Mouse (Mus musculus) lung, embryonic 14.5 days (tissue): Measurements from ENCODE around the gene Tmeff1. TPM values are rescaled to one million over a fixed set of nuclear protein-coding genes. Genes with fewer than 3 reads are reported as not detected.

Experiments used
- ATAC-seq: fragments of 200-750 bp; cut with Nextera tagmentation; 2 replicates; pipeline ENCODE4 v1.8.0; 2017; ENCODE audit warnings: mild to moderate bottlenecking, moderate TSS enrichment, moderate library complexity; ENCODE audit not compliant: insufficient read depth
- DNase-seq: peaks from one replicate; pipeline ENCODE4 v3.0.0-alpha.2; 2015
- H3K27ac ChIP-seq: fragments of 300-500 bp; sonication (generic); 2 replicates; pipeline ENCODE4 v1.5.1; 2014; ENCODE audit warnings: low read depth, mild to moderate bottlenecking, moderate library complexity
- H3K27me3 ChIP-seq: fragments of 300-500 bp; sonication (generic); 2 replicates; pipeline ENCODE4 v1.6.1; 2014; ENCODE audit warnings: low read length, control low read depth; ENCODE audit not compliant: insufficient read depth
- H3K36me3 ChIP-seq: fragments of 300-500 bp; sonication (generic); 2 replicates; pipeline ENCODE4 v1.6.1; 2014; ENCODE audit warnings: control low read depth; ENCODE audit not compliant: insufficient read depth
- H3K4me1 ChIP-seq: fragments of 300-500 bp; sonication (generic); 2 replicates; pipeline ENCODE4 v1.6.1; 2014; ENCODE audit warnings: antibody characterized with exemption, control low read depth; ENCODE audit not compliant: insufficient read depth
- H3K4me2 ChIP-seq: fragments of 300-500 bp; sonication (generic); 2 replicates; pipeline ENCODE4 v1.6.1; 2014; ENCODE audit warnings: mild to moderate bottlenecking
- H3K4me3 ChIP-seq: fragments of 300-500 bp; sonication (generic); 2 replicates; pipeline ENCODE4 v1.5.1; 2014; ENCODE audit warnings: low read depth, low read length
- H3K9ac ChIP-seq: fragments of 300-500 bp; sonication (generic); 2 replicates; pipeline ENCODE4 v1.6.1; 2014
- H3K9me3 ChIP-seq: fragments of 300-500 bp; sonication (generic); 2 replicates; pipeline ENCODE4 v1.6.1; 2016; ENCODE audit warnings: low read depth, low read length, control low read depth
- CTCF ChIP-seq: IDR thresholded peaks from 2 replicates; pipeline ENCODE4 v1.5.1; 2016; ENCODE audit warnings: antibody characterized with exemption, low read depth
- WGBS: fragments of 180-500 bp; shearing (Covaris S2); extraction: QIAGEN DNeasy Blood & Tissue Kit; methylation state at CpG from one replicate; pipeline ENCODE4 v1.1.7; 2014; 5-methylcytosine and 5-hydroxymethylcytosine counted together
- polyA plus RNA-seq: library from polyadenylated mRNA; unstranded; fragments of >200 nt; fragmentation: Nextera tagmentation; extraction: Ambion mirVana; gene quantifications from 2 replicates; pipeline ENCODE4 v1.2.1, GENCODE M21; 2014

Gene Tmeff1
- polyA plus RNA-seq, 1 experiment from 2014 or later: 84.0 TPM

DNA sequence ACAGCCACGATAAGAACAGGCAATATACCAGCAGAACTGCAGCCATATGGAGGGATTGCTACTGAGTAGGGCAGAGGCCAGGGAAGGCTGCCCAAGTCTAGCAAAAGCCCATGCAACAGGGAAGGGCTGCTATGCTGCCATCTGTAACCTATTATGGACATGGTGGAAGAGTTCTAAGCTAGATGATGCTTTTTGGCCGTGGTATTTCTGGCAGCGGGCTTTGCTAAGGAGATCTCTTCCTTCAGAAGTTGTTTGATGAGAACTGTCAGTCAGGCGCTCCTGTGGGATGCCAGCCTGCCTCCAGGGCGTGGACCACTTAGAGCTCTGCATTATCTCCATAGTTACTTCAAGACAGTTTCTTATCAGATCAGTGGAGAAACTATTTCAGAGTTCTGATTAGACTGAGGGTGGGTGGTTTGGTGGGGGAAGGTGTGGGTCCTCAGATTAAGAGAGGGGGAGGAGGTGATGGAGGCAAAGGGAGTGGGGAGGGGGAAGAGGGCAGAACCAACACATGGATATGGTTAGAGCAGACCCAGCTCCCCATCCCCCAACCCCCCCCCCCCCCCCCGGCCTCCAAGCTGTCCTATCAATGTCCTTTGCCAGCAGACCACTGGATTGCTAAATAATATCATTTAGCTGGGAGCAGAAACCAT, 36.5 kb upstream of the Tmeff1 start:
- DNase-seq: no peak
- Histone ChIP-seq H3K36me3 (peaks cover 14% of the 10 kb centered on the region; the same call in 1 of the 2 replicates), H3K27me3 (no peaks in the 10 kb centered on the region), H3K9me3 (no peaks in the 10 kb centered on the region), H3K27ac (no peak overlapping the region), H3K9ac (no peak overlapping the region), H3K4me1 (peaks cover 9% of the 10 kb centered on the region; the same call in 1 of the 2 replicates), H3K4me2 (no peak overlapping the region), H3K4me3 (no peak overlapping the region)
- no peak for ATAC-seq
- TF ChIP-seq CTCF: no peak
- 36% methylated on average over 5 of the region's 6 CpGs for WGBS

DNA sequence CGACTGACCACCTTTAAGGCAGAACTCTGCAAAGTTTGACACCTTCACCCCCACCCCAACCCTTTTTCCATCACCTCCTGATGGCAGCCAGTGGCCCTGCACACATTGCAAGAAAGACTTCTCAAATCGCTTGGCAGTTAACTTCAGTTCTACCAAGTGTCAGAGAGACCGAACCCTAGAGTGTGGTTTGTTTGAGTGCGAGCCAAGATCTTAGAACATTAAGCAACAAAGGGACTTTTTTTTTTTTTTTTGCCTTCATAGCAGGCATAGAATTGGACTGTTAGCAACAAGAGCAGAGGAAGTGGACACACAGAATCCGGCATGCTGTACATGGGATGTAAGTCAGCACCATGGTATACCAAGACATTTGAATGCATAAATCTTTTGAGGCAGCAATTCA, 35.3 kb upstream of the Tmeff1 start:
- peak; percentile 74 for DNase-seq
- Histone ChIP-seq H3K9ac (no peak overlapping the region), H3K4me1 (peaks cover 9% of the 10 kb centered on the region; the same call in 1 of the 2 replicates), H3K27me3 (no peaks in the 10 kb centered on the region), H3K27ac (no peak overlapping the region), H3K4me2 (no peak overlapping the region), H3K36me3 (peaks cover 21% of the 10 kb centered on the region; the same call in 1 of the 2 replicates), H3K4me3 (no peak overlapping the region), H3K9me3 (no peaks in the 10 kb centered on the region)
- ATAC-seq: no peak
- 51% methylated on average over 5 of the region's 5 CpGs for WGBS
- no peak for TF ChIP-seq CTCF

DNA sequence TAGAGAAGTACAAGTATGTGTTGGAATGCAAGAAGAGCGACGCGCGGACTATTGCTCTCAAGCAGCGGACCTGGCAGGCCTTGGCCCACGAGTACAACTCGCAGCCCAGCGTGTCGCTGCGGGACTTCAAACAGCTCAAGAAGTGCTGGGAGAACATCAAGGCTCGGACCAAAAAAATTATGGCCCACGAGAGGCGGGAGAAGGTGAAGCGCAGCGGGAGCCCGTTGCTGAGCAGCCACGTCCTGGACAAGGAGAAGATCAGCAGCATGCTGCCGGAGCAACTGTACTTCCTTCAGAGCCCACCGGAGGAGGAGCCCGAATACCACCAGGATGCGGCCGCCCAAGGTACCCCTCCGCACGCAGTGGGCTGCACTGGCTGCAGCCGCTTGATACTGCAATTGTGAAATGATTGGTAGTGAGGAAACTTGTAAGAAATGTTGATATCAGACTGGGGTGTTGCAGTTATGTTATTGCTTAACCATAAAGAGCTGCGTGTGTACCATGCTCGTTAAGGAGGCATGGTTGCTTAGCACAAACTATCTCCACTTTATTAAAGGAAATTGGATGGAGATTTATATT, 32.4 kb upstream of the Tmeff1 start:
- peaks cover 9% of the 10 kb centered on the region; the same call in 1 of the 2 replicates for H3K4me1 ChIP-seq
- no peak overlapping the region for H3K27ac ChIP-seq
- no peak overlapping the region for H3K9ac ChIP-seq
- peaks cover 34% of the 10 kb centered on the region; the same call in 1 of the 2 replicates for H3K36me3 ChIP-seq
- no peaks in the 10 kb centered on the region for H3K9me3 ChIP-seq
- H3K4me3 ChIP-seq: no peak overlapping the region
- H3K4me2 ChIP-seq: no peak overlapping the region
- no peak for DNase-seq
- TF ChIP-seq CTCF: no peak
- 93% methylated on average over 27 of the region's 27 CpGs for WGBS
- no peak for ATAC-seq
- H3K27me3 ChIP-seq: no peaks in the 10 kb centered on the region

DNA sequence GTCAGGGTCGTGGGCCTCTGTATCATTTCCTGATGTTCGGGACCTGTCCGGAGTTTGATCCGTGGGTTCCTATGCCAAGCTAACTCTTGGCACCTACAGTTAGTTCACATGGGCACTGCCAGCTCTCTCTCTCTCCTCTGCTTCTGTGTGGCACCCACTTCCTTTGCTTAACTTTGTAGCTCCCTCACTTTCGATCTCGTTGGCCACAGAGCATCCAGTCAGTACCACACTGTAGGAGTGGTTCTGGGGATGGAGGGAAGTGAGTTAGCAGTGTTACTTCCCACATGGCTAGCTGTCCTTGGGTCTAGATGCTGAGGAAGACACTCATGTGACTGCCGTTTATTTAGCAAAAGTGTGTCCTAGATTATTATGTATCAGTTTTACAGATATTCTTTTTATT, 30.8 kb upstream of the Tmeff1 start:
- Histone ChIP-seq H3K9me3 (no peaks in the 10 kb centered on the region), H3K4me2 (no peak overlapping the region), H3K27ac (no peak overlapping the region), H3K36me3 (peaks cover 35% of the 10 kb centered on the region; the same call in 1 of the 2 replicates), H3K4me1 (0 out of 2 replicates have a peak, but pooled peaks cover 3% of the 10 kb centered on the region), H3K4me3 (no peak overlapping the region), H3K27me3 (no peaks in the 10 kb centered on the region), H3K9ac (no peak overlapping the region)
- ATAC-seq: no peak
- no peak for TF ChIP-seq CTCF
- no peak for DNase-seq
- 89% methylated on average over 7 of the region's 7 CpGs for WGBS

DNA sequence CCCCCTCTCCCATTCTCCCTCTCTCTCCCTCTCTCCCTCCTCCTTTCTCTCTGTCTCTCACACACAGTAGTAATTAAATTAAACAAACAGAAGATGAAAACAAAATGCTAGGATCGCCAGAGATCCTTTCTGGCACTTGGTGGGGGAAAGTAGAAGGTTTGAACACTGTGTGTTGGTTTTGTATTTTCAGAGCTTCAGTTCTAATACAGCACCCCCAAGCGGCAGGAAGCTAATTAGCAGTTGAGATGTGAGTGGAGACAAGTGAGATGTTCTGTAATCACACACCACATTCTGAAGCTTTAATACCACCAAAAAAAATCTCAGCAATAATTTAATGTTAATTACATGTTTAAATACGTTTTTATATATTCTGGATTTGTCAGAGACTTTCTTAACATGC, 29.2 kb upstream of the Tmeff1 start:
- Histone ChIP-seq H3K36me3 (peaks cover 47% of the 10 kb centered on the region), H3K9me3 (no peaks in the 10 kb centered on the region), H3K27ac (no peak overlapping the region), H3K4me1 (no peaks in the 10 kb centered on the region), H3K27me3 (no peaks in the 10 kb centered on the region), H3K4me3 (no peak overlapping the region), H3K4me2 (no peak overlapping the region), H3K9ac (no peak overlapping the region)
- peak; percentile 58 for TF ChIP-seq CTCF
- peak; percentile 76 for DNase-seq
- no peak for ATAC-seq
- WGBS: 23% methylated on average over 3 of the region's 3 CpGs

DNA sequence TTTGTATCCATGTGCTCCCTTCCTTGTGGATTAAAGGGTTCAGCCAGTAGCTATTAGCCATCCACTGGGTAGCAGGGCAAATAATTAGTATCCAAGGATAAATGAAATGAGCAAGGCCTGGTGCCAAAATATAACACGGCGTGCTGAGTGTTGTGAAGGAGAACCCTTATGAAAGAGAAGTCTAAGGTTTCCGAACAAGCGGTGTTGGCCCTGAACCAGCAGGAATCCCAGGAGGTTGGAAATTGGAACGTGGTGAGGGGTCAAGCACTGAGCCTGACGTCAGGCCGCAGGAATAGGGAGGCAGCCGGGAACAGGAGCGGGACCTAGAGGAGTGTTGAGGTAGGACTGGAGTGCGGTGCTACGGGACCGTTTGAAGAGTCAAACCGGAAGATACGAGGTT, 25.3 kb upstream of the Tmeff1 start:
- no peaks in the 10 kb centered on the region for H3K9me3 ChIP-seq
- peaks cover 57% of the 10 kb centered on the region for H3K36me3 ChIP-seq
- WGBS: 87% methylated on average over 14 of the region's 14 CpGs
- DNase-seq: no peak
- H3K4me1 ChIP-seq: no peaks in the 10 kb centered on the region
- H3K4me3 ChIP-seq: no peak overlapping the region
- H3K27me3 ChIP-seq: no peaks in the 10 kb centered on the region
- H3K27ac ChIP-seq: no peak overlapping the region
- no peak overlapping the region for H3K4me2 ChIP-seq
- TF ChIP-seq CTCF: no peak
- no peak overlapping the region for H3K9ac ChIP-seq
- ATAC-seq: no peak

DNA sequence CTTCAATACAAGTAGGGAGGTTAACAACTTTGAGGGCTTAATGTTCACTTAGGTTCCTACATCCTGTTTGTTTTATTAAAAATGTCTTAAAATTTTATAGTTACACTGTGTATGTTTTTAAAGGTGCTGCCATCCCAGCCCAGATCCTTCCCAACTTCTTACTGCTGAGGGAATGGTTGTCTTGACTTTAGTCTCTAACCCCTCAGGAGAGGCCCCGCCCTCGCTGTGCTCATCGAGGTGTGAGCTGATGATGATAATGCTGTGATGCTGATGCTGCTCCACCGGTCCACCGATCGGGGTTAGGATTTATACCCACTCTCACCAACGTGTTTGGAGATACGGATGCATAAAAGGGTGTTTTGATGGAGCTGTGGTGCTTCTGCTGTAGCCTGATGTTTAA, 23.1 kb upstream of the Tmeff1 start:
- Histone ChIP-seq H3K27ac (no peak overlapping the region), H3K4me3 (no peak overlapping the region), H3K4me2 (no peak overlapping the region), H3K27me3 (no peaks in the 10 kb centered on the region), H3K36me3 (peaks cover 52% of the 10 kb centered on the region), H3K9ac (no peak overlapping the region), H3K4me1 (no peaks in the 10 kb centered on the region), H3K9me3 (no peaks in the 10 kb centered on the region)
- no peak for TF ChIP-seq CTCF
- DNase-seq: no peak
- 81% methylated on average over 8 of the region's 8 CpGs for WGBS
- ATAC-seq: no peak
